Mouse (Mus musculus) MEL-GATA-1-ER (cell line): ENCODE results near the gene Lyz2.
"Not testable (repeated sequence)": the region's sequence is repeated elsewhere in the genome, so short reads cannot be mapped to it uniquely, and the experiment has no call there.

Experiments used
- DNase-seq: peaks from one replicate; pipeline ENCODE4 v3.0.0-alpha.2; 2012; ENCODE audit warnings: low read depth; ENCODE audit errors: extremely low read depth

The Lyz2 gene

DNA sequence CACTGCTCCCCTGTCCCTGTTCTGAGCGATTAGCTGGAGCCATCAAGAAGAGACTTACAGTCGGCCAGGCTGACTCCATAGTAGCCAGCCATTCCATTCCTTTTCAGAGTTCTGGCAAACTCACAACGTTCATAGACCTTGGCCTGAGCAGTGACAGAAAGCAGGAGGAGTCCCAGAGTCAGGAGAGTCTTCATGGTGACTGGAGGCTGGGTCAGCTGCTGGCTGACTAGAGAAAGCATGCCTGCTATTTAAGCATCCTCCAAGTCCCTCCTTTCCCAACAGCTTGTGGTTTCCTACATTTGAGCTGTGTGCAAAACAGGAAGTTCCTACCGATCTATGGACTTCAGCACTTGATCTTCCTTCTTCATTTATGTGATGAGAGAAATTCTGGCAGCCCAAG lies at the start of gene Lyz2:
Gene Lyz2, minus strand, starts transcription at position 273 of the 400 bp plus-strand sequence.
- peak; percentile 46 for DNase-seq

- peak; percentile 18 for DNase-seq
Measured at GRCm38 (mm10) chr10:117330521-117330920, 48.4 kb upstream of the Lyz2 start.

GRCm38 (mm10) chr10:117323782-117324181 lies 41.7 kb upstream of the Lyz2 start:
- DNase-seq: no peak

DNA sequence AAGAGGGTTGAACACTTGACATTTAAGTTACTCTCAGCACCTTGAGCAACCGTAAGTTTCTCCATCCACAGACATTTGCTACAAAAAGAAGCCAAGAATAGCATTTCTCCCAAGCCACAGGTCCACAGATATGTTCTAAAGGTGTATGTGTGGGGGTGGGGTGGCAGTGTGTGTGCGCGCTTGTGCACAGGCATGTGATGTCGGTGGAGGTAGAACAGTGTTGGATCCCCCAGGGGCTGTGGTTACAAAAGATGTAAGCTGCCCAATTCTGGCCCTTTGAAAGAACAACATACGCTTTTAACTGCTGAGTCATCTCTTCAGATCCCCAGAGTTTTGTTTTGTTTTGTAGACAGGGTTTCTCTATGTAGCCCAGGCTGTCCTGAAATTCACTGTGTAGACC lies 40.5 kb upstream of the Lyz2 start:
- DNase-seq: no peak

DNA sequence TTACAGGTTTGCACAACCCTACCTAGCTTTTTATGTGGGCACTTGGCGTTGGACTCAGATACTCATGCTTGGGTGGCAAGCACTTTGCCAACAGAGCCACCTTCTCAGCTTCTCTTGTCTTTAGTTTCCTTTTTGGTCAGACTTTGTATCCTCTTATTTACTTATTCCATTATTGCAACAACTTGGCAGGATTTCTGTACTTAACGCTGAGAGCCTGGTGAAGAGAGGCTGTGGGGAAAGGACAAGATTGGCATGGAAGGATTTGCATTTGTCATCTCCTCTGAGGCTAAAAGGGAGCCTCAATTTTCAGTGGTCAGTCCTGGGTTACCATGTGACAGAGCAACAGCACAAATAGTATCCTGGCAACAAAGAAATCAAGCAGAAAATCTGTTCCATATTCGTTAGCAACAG lies 38.5 kb upstream of the Lyz2 start:
- DNase-seq: no peak

DNA sequence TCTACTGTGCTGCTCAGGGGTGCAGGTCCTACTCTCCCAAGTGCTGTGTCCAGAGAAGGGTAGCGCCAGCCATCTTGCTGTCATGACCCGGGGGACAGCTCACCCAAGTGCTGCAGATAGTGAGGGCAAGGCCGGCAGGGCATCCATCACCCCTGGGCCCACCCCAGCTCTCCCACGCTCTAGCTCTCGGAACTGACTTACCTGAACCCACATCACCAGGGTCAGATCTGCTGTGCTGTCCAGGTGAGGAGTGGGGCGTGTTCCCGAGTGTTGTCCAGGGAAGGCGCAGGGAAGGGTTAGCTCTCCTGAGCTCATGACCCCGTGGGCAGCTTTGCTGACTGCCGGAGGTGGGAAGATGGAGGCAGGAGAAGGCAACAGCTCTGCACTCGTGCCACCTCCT lies 34.3 kb upstream of the Lyz2 start:
- no peak for DNase-seq

DNA sequence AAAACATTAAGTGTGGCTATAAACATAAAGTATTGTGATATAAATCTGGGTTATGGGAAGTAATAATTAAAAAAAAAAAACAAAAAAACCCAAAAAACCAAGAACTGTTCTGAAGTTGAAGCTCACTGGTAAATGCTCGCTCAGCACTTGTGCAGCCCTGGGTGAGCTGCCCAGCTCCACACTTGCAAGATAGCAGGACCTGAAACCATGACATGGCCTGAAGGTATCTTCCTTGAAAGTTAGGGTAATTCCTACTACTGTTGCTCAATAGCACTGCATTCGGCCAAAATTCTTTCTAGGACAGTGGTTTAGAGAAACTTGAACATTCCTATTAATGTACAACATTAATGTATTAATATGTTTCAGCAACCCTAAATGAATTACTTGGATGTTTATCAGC lies 31.0 kb upstream of the Lyz2 start:
- DNase-seq: no peak

DNA sequence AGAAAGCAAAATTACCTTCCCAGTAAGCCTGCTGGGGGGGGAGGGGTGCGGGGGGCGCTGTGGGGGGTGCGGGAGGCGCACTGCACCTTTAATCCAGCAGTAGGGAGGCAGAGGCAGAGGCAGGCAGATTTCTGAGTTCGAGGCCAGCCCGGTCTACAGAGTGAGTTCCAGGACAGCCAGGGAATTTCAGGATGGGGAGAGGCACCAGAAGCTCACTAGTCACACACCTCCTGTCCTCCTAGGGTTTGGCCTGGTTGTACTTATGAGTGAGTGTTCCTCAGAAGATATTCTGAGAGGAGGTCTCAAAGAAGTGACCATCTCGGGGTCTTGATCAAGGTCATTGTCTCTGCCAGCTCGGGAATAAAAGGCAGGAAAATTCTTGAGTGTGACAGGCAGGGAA lies 30.0 kb upstream of the Lyz2 start:
- no peak for DNase-seq

DNA sequence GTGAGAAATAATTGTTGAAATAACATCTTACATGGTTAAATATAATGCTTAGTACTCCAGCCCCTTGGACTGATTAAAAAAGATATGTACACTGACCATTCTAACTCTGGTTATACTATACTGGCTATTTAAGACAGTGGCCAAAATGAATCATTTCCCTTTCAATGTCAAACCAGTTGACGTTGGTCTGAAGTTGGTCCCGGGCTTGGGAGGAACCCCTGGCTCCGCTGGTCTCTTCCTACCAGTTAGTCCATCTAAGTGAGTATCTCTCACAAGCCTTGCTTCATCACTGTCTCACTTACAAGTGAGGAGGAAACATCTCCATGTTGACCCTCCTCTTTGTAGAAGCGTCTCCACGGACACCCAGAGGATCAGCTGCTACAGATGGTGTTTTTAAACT lies 22.2 kb upstream of the Lyz2 start:
- DNase-seq: no peak

- peak; percentile 79 for DNase-seq
Measured at GRCm38 (mm10) chr10:117301688-117302087, 19.6 kb upstream of the Lyz2 start.

- no peak for DNase-seq
Measured at GRCm38 (mm10) chr10:117299901-117300520, 17.9 kb upstream of the Lyz2 start.

DNA sequence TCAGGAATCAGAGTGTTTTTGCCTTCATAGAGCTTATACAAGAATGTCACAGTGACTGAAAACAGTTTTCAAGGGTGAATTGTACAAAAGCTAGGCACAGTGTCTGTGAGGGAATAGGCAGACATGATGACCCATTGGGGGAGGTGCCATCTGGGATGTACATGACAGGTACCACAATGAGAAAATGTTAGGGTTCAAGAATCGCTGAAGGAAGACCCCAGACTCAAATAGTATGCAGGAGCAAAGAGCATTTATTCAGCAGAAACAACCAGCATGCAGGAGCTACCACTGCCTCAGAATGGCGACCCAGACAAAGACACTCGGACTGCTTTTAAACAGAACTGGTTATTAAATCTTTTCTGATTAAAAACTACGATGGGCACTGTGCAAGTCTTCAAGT lies 17.0 kb upstream of the Lyz2 start:
- DNase-seq: no peak

- DNase-seq: no peak
Measured at GRCm38 (mm10) chr10:117298336-117298735, 16.2 kb upstream of the Lyz2 start.

DNA sequence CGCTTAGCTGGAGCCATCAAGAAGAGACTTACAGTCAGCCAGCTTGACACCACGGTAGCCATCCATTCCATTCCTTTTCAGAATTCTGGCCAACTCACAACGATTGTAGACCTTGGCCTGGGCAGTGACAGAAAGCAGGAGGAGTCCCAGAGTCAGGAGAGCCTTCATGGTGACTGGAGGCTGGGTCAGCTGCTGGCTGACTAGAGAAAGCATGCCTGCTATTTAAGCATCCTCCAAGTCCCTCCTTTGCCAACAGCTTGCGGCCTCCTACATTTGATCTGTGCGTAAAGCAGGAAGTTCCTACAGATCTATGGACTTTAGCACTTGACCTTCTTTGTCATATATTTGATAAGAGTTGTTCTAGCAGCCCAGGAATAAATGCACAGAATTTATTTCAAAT lies 10.6 kb upstream of the Lyz2 start, which contains the start of gene Lyz1:
Gene Lyz1, minus strand, starts transcription at position 198 of the 400 bp plus-strand sequence.
- no peak for DNase-seq

DNA sequence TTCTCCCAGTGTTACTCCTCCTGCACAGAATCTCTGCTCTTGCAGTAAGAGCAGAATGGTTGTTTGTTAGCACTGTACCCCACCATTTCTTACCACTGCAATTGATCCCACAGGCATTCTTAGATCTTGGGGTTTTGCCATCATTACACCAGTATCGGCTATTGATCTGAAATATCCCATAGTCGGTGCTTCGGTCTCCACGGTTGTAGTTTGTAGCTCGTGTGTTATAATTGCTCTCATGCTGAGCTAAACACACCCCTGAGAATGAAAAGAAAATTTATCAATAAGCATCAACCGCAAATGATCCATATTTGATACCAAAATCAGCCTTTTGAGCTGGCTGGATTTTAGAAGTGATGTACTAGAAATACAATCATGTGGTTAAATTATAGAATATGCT lies 8.8 kb upstream of the Lyz2 start:
- DNase-seq: not testable (repeated sequence)

GRCm38 (mm10) chr10:117290046-117290870 lies 8.1 kb upstream of the Lyz2 start:
- DNase-seq: no peak

GRCm38 (mm10) chr10:117289034-117289505 lies 6.9 kb upstream of the Lyz2 start:
- not testable (repeated sequence) for DNase-seq

- DNase-seq: no peak
Measured at GRCm38 (mm10) chr10:117288197-117289033, 6.3 kb upstream of the Lyz2 start.

DNA sequence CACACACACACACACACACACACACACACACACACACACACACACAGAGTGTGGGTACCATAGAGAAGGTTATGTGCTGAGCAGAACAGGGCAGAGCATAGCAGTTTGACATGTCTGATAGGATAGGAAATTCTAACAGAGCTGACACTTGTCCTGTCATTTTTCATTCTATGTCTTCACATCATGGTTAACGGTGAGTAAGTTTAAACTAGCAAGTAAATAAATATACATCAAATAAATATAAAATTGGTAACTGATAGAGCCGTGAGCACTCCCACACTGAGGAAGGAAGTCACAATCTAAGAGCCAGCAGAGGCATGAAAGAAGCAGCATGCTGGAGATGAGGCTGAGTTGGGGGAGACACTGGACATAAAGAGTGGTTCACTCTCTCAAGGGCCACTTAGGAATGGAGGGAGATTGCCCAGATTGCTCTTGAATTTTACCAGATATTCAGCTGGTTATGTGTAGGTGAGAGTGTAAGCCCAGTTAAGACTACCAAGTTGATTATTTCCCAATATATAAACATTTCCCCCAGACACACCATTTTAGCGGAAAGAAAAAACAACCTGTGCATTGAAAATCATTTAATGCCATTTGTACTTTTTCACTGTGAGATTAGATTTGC lies 5.2 kb upstream of the Lyz2 start:
- no peak for DNase-seq

DNA sequence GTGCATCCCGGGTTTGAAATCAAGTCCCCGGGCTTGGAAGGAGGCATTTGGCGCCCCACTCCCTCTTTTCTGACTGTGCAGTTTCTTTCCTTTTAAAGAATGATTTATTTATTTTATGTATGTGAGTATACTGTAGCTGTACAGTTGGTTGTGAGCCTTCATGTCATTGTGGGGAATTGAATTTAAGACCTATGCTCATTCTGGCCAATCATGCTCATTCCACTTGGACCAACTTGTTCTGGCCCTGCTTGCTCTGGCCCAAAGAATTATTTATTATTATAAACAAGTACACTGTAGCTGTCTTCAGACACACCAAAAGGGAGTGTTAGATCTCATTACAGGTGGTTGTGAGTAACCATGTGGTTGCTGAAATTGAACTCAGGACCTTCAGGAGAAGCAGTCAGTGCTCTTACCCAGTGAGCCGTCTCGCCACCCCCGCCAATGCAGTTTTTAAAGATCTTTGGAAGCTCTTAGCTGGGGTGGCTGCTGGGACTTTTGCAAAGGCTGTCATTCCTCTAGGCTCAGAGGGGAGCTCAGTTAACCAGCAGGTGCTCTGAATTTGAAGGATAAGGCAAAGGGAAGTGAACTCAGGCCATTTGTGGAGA lies 4.3 kb upstream of the Lyz2 start:
- no peak for DNase-seq

GRCm38 (mm10) chr10:117285584-117285983 lies 3.5 kb upstream of the Lyz2 start:
- DNase-seq: not testable (repeated sequence)
